ENCODE assay signal across 22 mouse cellular contexts in genomic region chr3:81397212-81397611, GRCm38 (mm10).
DNase-seq lines count a peak whose midpoint lies in the region; ATAC-seq and TF ChIP-seq lines count a peak whose summit lies in the region.
"Had no signal": no experiment of that assay in that cellular context is flagged by ENCODE, and none has a peak within 500 bp of the region (broad histone marks: within the 10 kb centered on the region; RNA-seq: fewer than 3 reads in every experiment).

No protein-coding gene starts in this region.

- no peaks in the 10 kb centered on the region for H3K9me3 ChIP-seq in midbrain, embryonic 11.5 days (ENCODE audit: control insufficient read depth, low read length)
- no peaks in the 10 kb centered on the region for H3K9me3 ChIP-seq in midbrain, embryonic 14.5 days (ENCODE audit: control insufficient read depth, low read length)
- no peaks in the 10 kb centered on the region for H3K9me3 ChIP-seq in midbrain, embryonic 12.5 days
- H3K9me3 ChIP-seq in midbrain, embryonic 13.5 days = no peaks in the 10 kb centered on the region
- H3K9me3 ChIP-seq: G1E had no signal

- no peak for TF ChIP-seq CTCF in Patski (IDR thresholded peaks at IDR 0.05)

- 70% methylated on average over 1 of the region's 1 CpGs for WGBS in midbrain, embryonic 11.5 days
- WGBS in midbrain, embryonic 14.5 days = 43% methylated on average over 1 of the region's 1 CpGs
- WGBS in midbrain, embryonic 12.5 days = 76% methylated on average over 1 of the region's 1 CpGs
- WGBS in midbrain, embryonic 13.5 days = 56% methylated on average over 1 of the region's 1 CpGs

- H3K27me3 ChIP-seq in midbrain, embryonic 11.5 days (ENCODE audit: control insufficient read depth, insufficient read depth, low read length) = no peaks in the 10 kb centered on the region
- H3K27me3 ChIP-seq in midbrain, embryonic 14.5 days (ENCODE audit: control insufficient read depth, insufficient read depth, low read length) = no peaks in the 10 kb centered on the region
- H3K27me3 ChIP-seq in midbrain, embryonic 12.5 days = no peaks in the 10 kb centered on the region
- H3K27me3 ChIP-seq in midbrain, embryonic 13.5 days = no peaks in the 10 kb centered on the region
- H3K27me3 ChIP-seq in Patski = peaks cover 4% of the 10 kb centered on the region
- H3K27me3 ChIP-seq: CH12.LX had no signal

- H3K4me3 ChIP-seq in midbrain, embryonic 11.5 days (ENCODE audit: low read depth, low read length) = no peak overlapping the region
- no peak overlapping the region for H3K4me3 ChIP-seq in midbrain, embryonic 14.5 days (replicated peaks; ENCODE audit: low read depth, low read length)
- no peak overlapping the region for H3K4me3 ChIP-seq in midbrain, embryonic 12.5 days
- no peak overlapping the region for H3K4me3 ChIP-seq in midbrain, embryonic 13.5 days (replicated peaks)

- DNase-seq in midbrain, embryonic 11.5 days (ENCODE audit: low spot score, missing footprints) = no peak
- no peak for DNase-seq in midbrain, embryonic 14.5 days
- no peak for DNase-seq in Patski (ENCODE audit: low read depth, low spot score)
- no peak for DNase-seq in c-Kit-positive CD71-positive TER-119-positive erythroid progenitor cells, embryonic 14.5 days (ENCODE audit: low spot score)
- DNase-seq: adrenal gland, adult 2 months; adrenal gland, adult 8-10 months; adrenal gland, postnatal 10 days; adrenal gland, postnatal 14 days; adrenal gland, postnatal 25 days; adrenal gland, postnatal 36 days; B cell, adult 2 months; cerebellum, adult 11 months; cerebellum, adult 11-12 months; cerebellum, adult 18-20 months; cerebellum, adult 2 months; cerebellum, adult 8-10 months had no signal

- no peaks in the 10 kb centered on the region for H3K36me3 ChIP-seq in midbrain, embryonic 11.5 days (ENCODE audit: control insufficient read depth, insufficient read depth, low read length)
- H3K36me3 ChIP-seq in midbrain, embryonic 14.5 days (ENCODE audit: control insufficient read depth, insufficient read depth, low read length) = no peaks in the 10 kb centered on the region
- no peaks in the 10 kb centered on the region for H3K36me3 ChIP-seq in midbrain, embryonic 12.5 days
- H3K36me3 ChIP-seq in midbrain, embryonic 13.5 days = no peaks in the 10 kb centered on the region
- H3K36me3 ChIP-seq: G1E had no signal

- CTCF ChIA-PET in Patski (lab: Charles Lee) = interaction anchor here (0.6 to 1.4 kb wide), 4 partner anchors 10 to 18 kb away, joined by 3 read pairs; no protein-coding TSS in a partner anchor

- no peak overlapping the region for H3K4me2 ChIP-seq in midbrain, embryonic 11.5 days
- H3K4me2 ChIP-seq in midbrain, embryonic 14.5 days (ENCODE audit: low read length) = no peak overlapping the region
- H3K4me2 ChIP-seq in midbrain, embryonic 12.5 days (replicated peaks) = no peak overlapping the region
- H3K4me2 ChIP-seq in midbrain, embryonic 13.5 days (replicated peaks) = no peak overlapping the region

- in situ Hi-C loops in Patski (cut with MboI; ENCODE audit: low pct_unique_long_range_greater_than_20kb) = no loop called here

- ATAC-seq in midbrain, embryonic 11.5 days (ENCODE audit: low FRiP score) = peak; percentile 52; the same call in 1 of the 2 replicates
- no peak for ATAC-seq in midbrain, embryonic 14.5 days (ENCODE audit: low FRiP score, low TSS enrichment)
- peak; percentile 66; the same call in 1 of the 2 replicates for ATAC-seq in midbrain, embryonic 12.5 days (ENCODE audit: low FRiP score, low read depth)
- ATAC-seq in midbrain, embryonic 13.5 days = no peak
- peak; percentile 63 for ATAC-seq in Patski
- ATAC-seq: activated CD4-positive, CD25-positive, alpha-beta regulatory T cell, adult 4 months; CD4-positive, CD25-positive, alpha-beta regulatory T cell, adult 4 months had no signal

- H3K4me1 ChIP-seq in midbrain, embryonic 11.5 days (ENCODE audit: control insufficient read depth, insufficient read depth, low read length) = no peaks in the 10 kb centered on the region
- no peaks in the 10 kb centered on the region for H3K4me1 ChIP-seq in midbrain, embryonic 14.5 days (ENCODE audit: control insufficient read depth, insufficient read depth, low read length)
- no peaks in the 10 kb centered on the region for H3K4me1 ChIP-seq in midbrain, embryonic 12.5 days
- no peaks in the 10 kb centered on the region for H3K4me1 ChIP-seq in midbrain, embryonic 13.5 days (replicated peaks)

- no peak overlapping the region for H3K9ac ChIP-seq in midbrain, embryonic 11.5 days (ENCODE audit: low read length)
- no peak overlapping the region for H3K9ac ChIP-seq in midbrain, embryonic 14.5 days (replicated peaks; ENCODE audit: low read length)
- H3K9ac ChIP-seq in midbrain, embryonic 12.5 days (replicated peaks) = no peak overlapping the region
- no peak overlapping the region for H3K9ac ChIP-seq in midbrain, embryonic 13.5 days (replicated peaks)

- H3K27ac ChIP-seq in midbrain, embryonic 11.5 days (ENCODE audit: low read depth, low read length) = no peak overlapping the region
- no peak overlapping the region for H3K27ac ChIP-seq in midbrain, embryonic 14.5 days (replicated peaks; ENCODE audit: low read depth, low read length)
- H3K27ac ChIP-seq in midbrain, embryonic 12.5 days (replicated peaks) = no peak overlapping the region
- no peak overlapping the region for H3K27ac ChIP-seq in midbrain, embryonic 13.5 days

- POLR2A ChIA-PET in Patski (lab: Charles Lee) = interaction anchor here (1.1 kb wide), 1 partner anchor 11 kb away, joined by 3 read pairs; no protein-coding TSS in a partner anchor

Comparison
In these comparisons a context has a peak if more than half of its experiments do, and no peak if none do; other contexts are left out.
1. ATAC-seq: peak in midbrain, embryonic 11.5 days (single experiment), midbrain, embryonic 12.5 days (single experiment) and Patski (single experiment); none in midbrain, embryonic 14.5 days (single experiment) and midbrain, embryonic 13.5 days (single experiment).